Mouse (Mus musculus) adrenal gland, postnatal 4 days (tissue): ENCODE measurements at regions not wholly inside any gene's neighbourhood (a gene's known extent, or its start where the extent isn't known, plus 50 kb on each side); places are given as distances from the start of the nearest gene placed in this dataset.

Experiments used
- DNase-seq, 2 experiments: peaks; one replicate each; pipeline ENCODE4 v3.0.0; 2021 to 2022; ENCODE audit warnings: low spot score in 2 of 2, mixed read lengths in 2 of 2

- no peak for DNase-seq
Measured at GRCm38 (mm10) chr15:70982719-70983118, 2851.6 kb upstream of the Gm6569 start.

GRCm38 (mm10) chr15:70987973-70988570, 2846.3 kb upstream of the Gm6569 start:
- DNase-seq, result no peak

- DNase-seq, result no peak
Measured at GRCm38 (mm10) chr15:70993397-70993796, 2841.0 kb upstream of the Gm6569 start.

DNA sequence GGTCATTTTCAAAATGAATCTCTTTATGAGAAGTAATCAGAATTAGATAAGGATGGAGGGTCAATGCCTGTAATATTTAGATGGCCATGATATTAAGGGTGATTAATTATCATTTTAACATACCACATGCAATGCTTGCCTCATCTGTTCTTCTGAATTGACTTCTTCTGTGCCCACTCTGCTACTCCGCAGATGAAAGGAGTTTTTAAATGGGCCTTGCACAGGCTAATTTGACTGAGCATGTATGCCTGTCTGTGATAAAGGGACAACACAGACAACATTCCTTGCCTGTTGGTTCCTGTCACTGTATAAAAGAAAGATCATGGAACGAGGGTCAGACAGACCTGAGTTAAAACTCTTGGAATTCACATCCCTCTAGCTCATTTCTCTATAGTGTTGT, 2824.0 kb upstream of the Gm6569 start:
- DNase-seq, result no peak

DNA sequence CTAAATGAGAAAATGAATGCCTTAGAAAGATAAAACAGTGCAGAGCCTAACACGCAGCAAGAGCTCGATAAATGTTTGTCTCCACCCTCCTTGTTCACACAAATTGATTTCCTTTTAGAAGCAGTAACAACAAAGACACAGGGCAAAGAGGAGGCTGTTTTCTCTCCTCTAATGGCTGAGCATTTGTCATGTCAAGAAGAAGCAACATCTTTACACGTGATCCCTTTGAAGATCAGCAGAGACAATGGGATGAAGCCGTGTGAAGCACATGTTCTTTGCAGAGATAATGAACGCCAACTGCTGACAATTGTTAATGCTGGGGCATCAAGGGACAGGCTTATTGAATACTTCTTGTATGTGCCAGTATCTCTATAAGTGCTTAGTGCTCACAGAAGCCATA, 2823.6 kb upstream of the Gm6569 start:
- no peak for DNase-seq

DNA sequence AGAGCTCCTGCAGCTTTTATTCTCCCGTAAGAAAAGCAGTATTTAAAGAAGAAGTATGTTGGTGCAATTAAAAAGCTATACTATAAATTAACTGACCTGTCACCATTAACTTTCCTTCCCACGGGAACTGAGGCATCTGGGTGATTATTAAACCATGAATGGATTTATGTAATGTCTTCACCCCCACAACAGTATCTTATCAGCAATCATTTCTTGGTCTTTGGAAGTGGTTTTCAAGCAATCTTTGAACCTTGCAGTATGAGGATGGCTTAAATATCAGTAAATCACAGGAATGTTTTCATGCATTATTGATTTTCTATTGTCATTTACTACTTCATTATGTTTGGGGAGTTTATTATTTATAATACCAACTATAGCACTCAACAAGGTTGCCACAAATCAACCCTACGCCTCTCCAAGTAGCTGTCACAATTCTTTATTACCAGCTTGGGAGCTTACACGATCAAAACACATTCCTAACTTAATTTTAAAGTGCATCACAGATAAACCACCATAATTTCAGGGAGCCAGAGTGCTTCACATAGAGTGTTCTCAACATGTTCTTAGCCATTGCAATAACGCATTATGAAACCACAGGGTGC, 2780.0 kb upstream of the Gm6569 start:
- DNase-seq, result no peak

DNA sequence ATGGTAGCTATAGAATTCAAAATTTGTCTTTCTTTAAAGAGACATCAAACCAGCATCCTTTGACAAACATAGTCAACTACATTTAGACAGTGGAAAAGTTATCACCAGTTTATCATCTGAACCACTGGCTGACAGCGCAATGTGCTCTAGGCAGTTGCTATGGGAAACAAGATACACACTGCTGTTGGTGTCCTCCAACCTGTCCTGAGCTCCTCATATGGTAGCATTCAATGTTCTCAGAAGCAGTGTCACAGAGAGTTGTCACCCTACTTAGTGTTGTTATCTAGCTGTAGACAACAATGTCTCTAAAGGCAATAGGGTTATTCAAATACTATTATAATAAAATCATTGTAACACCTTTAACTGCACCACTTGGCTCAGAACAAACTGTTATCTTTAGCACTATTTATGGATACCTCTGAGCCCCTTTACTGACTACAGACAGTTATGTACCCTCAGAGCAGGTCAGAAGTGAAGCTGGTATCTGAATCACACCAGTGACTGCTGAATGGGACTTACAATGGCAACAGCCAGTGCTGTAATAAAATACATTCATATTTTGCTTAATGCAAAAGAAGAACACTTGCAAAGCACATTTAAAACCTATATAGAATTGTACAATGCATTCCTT, 2747.9 kb upstream of the Gm6569 start:
- no peak for DNase-seq

DNA sequence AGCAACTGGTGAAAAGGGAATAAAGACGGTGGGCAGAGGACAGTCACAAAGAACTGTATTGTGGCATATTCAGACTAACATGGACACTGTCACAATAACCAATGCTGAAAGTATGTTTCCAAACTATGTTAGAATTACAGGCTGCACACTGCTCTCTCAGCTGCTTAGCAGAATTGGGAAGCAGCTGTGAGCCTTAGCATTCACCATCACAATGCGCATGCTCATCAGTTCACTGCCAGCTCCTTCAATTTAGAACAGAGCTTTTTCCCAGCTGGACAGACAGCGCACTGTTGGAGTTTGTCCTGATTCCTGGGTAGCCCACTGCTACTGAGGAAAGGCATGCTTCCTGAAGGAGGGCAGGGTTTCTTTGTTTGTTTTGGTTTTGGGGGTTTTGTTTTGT, 2735.2 kb upstream of the Gm6569 start:
- DNase-seq, result no peak

GRCm38 (mm10) chr15:71129802-71130201, 2704.6 kb upstream of the Gm6569 start:
- DNase-seq, result no peak

DNA sequence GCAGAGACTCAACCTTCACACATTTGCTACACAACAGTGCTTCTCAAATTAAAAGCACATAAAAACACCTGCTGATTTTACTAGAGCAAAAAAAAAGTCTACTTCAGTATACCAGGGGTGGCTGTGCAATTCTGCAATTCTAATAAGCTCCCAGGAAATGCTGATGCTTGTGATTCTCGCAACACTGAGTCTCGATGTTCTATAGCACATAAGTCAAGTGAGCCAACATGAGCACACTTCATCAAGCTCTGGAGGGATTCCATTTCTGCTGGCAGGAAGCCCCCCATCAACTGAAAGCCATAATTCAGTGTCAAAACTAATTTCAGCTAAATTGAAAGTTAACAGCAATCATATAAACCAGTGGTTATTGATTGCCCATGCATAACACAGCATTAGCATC, 2676.7 kb upstream of the Gm6569 start:
- no peak for DNase-seq

GRCm38 (mm10) chr15:71162097-71162496, 2672.3 kb upstream of the Gm6569 start:
- DNase-seq, result no peak

DNA sequence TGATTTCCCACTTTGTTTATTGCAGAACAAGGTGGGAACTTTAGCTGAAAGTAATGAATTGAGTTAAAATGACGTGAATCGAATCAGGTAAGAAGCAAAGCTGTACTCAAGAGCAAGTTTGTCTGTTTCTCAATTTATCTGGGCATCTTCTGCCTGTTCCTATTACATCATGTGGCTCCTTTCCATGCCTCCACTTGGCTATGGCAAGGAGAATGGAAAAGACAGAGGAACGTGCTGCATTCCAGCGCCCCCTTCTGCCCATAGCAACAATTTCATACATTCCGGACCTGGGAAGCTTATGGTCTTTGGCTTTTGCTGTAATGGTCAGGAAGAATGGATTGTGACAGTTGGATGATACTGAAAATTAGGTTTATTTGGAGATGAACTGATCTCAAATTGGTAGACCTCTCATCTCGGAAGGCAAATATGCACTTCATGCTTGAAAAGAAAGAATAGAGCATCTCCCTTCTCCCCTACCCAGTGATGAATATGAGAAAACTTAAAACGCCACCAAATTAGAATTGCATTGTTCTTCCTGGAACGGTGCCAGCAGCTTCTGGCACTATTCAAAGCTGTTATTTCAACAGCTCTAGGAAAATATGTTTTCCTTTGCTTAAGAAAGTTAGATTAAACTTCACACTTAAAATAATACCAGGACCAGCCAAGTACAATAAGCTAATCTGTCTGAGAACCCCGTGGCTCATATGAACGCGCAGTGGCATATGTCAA, 2639.2 kb upstream of the Gm6569 start:
- no peak for DNase-seq

DNA sequence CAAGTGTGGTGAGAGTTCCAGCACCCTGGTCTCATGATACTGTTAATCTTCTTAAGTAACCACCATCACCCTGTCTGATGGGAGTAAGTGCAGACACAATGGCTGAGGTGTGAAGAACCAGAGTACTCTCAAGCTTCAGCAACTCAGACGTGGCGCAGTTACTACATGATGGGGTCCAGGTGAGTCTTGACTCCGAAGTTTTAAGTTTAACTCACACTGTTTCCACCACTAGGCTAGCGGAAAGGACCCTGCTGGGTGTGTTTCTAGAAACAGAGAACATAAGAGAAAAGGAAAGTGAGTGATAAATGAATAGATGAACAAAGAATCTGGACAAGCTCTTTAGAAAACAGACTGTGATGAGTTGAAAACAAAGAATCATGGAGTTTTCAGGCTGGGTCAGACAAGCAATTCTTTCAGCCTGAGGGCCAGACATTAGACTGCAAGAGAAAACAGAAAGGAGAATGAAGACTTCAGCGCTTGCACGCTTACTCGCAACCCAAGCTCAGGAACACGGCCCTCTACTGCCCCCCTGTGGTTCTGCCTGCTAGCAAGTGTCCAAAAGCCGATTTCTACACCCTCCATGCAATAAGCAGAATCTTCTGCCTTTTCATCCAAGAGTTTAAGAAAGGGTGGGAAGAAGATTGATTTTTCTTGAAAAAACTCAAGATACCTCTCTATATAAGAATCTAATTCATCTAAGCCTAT, 2593.6 kb upstream of the Gm6569 start:
- DNase-seq, result peak; percentile 46 to 57

- no peak for DNase-seq
Measured at GRCm38 (mm10) chr15:71243539-71243938, 2590.8 kb upstream of the Gm6569 start.

DNA sequence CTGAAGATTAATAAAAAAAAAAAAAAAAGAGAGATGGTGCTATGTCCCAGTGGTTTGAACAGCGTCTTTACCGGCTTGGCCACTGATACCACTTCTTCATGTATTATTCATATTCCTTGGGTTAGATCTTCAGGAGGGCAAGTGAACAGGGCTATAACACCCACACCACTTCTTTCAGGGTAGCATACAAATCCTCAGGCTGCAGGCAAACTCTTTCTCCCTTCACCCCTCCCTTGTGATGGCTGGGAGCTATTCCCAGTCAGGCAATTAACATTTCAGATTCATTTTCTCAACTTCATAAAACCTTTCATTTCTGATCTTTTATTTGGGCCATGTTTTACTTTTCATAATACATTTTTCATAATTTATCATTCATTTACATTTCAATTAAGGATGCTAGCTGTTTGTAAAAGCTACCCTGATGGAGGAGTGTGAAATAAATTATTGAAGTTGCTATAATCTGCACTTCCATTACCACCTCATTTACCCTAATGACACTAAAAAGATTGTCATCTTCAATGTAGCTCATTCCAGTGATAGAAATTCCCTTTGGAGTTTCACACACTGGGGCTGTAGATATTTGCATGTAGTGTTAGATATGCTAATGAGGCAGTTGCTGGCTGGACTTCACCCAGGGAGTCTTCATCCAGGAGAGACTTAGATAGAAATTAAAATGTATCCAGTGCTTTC, 2558.3 kb upstream of the Gm6569 start:
- DNase-seq, result no peak

DNA sequence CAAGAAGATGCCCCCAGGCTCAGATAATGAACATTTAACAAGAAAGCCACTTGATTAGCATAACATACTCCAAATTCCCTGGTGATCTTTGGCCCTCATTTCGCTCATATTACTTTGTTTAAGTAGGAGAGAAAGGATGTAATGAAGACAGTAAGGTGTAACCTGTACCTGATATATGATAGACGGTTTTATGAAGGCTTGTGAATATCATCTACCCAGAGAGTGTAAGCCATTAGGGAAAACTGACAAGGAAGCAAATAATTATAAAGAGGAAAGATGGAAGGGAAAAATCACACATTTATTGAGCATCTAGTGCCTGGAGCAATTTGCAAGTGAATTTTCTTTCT, 2557.8 kb upstream of the Gm6569 start:
- no peak for DNase-seq

- no peak for DNase-seq
Measured at GRCm38 (mm10) chr15:71277388-71277787, 2557.0 kb upstream of the Gm6569 start.

DNA sequence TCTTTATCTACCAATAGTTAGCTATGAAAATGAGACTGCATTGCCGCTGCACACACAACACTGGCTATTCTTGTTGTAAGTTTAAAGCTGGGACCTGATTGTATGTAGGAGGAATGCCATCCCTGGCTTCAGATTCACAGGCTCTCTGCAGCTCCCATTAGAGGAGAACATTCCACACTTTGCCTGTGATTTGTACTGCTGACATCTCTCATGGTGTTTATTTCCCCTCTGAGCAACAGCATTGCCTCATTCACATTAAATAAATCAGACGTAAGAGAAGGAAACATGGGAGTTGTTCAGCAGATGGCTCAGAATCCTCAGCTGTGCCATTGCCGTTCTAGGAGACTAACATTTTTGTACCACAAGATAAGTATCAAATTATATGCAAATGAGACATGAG, 2550.6 kb upstream of the Gm6569 start:
- no peak for DNase-seq

DNA sequence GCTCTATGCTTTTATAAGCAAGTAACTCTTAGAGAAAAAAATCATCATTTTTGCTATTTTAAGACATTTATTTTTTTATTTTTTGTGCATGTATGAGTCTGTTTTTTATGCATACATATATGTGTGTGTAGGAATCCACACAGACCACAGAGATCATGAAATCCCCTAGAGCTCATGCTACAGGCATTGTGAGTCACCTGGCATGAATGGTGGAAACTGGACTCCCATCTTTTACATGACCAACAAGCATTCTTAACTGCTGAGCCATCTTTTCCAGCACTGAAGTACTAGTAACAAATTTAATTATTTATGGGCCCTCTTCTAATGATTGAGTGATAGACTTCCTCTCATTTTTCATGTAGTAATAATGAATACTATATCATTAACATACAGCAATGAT, 2531.8 kb upstream of the Gm6569 start:
- DNase-seq, result no peak

GRCm38 (mm10) chr15:71310230-71310629, 2524.1 kb upstream of the Gm6569 start:
- DNase-seq, result no peak

DNA sequence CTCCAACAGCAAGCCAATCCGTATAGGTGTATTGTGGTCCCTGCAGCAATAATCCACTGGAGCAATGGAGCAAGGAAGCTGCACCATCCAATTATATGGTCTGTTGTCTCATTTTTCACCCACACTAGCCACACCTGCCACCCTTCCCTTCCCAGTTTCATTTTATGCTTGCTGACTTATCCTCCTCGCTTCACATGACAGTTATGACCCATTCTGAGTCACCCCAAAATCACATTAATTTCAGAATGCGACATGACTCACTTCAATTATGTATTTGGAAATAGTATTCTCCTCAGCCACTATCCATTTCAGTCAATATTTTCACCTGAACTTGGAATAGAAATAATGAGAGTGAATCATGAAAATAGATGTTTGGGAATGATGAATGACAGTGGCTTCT, 2507.8 kb upstream of the Gm6569 start:
- no peak for DNase-seq
